Mouse (Mus musculus): ENCODE data around the gene Abcd2. TPM values are rescaled to one million over a fixed set of nuclear protein-coding genes. Genes with fewer than 3 reads are reported as not detected.

Gene Abcd2
- polyA plus RNA-seq, 1 experiment: not detected

- 17% methylated on average over 3 of the region's 3 CpGs for WGBS
- Histone ChIP-seq H3K4me3 (ENCODE audit: insufficient read depth, low read depth, low read length) (no peak overlapping the region), H3K27ac (ENCODE audit: insufficient read depth, low read depth, low read length) (no peak overlapping the region), H3K4me1 (ENCODE audit: control insufficient read depth, insufficient read depth, low read length) (peaks cover 8% of the 10 kb centered on the region)
- TF ChIP-seq CTCF (IDR thresholded peaks at IDR 0.05; ENCODE audit: insufficient read depth, low read depth, low read length) (no peak), POLR2A (IDR thresholded peaks at IDR 0.05; ENCODE audit: insufficient read depth, low read depth, low read length) (no peak)
Observed at GRCm38 (mm10) chr15:91104934-91105333, 86.7 kb downstream of the Abcd2 start.

GRCm38 (mm10) chr15:91104276-91104675, 87.3 kb downstream of the Abcd2 start:
- H3K4me1 ChIP-seq (ENCODE audit: control insufficient read depth, insufficient read depth, low read length): peaks cover 8% of the 10 kb centered on the region
- 26% methylated on average over 1 of the region's 1 CpGs for WGBS
- H3K4me3 ChIP-seq (ENCODE audit: insufficient read depth, low read depth, low read length): no peak overlapping the region
- H3K27ac ChIP-seq (ENCODE audit: insufficient read depth, low read depth, low read length): no peak overlapping the region
- TF ChIP-seq CTCF (IDR thresholded peaks at IDR 0.05; ENCODE audit: insufficient read depth, low read depth, low read length): no peak
- TF ChIP-seq POLR2A (IDR thresholded peaks at IDR 0.05; ENCODE audit: insufficient read depth, low read depth, low read length): no peak

GRCm38 (mm10) chr15:91103814-91104213, 87.8 kb downstream of the Abcd2 start:
- 61% methylated on average over 14 of the region's 14 CpGs for WGBS
- H3K4me1 ChIP-seq (ENCODE audit: control insufficient read depth, insufficient read depth, low read length): peaks cover 8% of the 10 kb centered on the region
- TF ChIP-seq POLR2A (IDR thresholded peaks at IDR 0.05; ENCODE audit: insufficient read depth, low read depth, low read length) (no peak), CTCF (IDR thresholded peaks at IDR 0.05; ENCODE audit: insufficient read depth, low read depth, low read length) (no peak)
- H3K27ac ChIP-seq (ENCODE audit: insufficient read depth, low read depth, low read length): no peak overlapping the region
- H3K4me3 ChIP-seq (ENCODE audit: insufficient read depth, low read depth, low read length): no peak overlapping the region

GRCm38 (mm10) chr15:91103305-91103704, 88.3 kb downstream of the Abcd2 start:
- 89% methylated on average over 8 of the region's 8 CpGs for WGBS
- Histone ChIP-seq H3K4me3 (ENCODE audit: insufficient read depth, low read depth, low read length) (no peak overlapping the region), H3K27ac (ENCODE audit: insufficient read depth, low read depth, low read length) (no peak overlapping the region), H3K4me1 (ENCODE audit: control insufficient read depth, insufficient read depth, low read length) (peaks cover 8% of the 10 kb centered on the region)
- TF ChIP-seq CTCF (IDR thresholded peaks at IDR 0.05; ENCODE audit: insufficient read depth, low read depth, low read length) (no peak), POLR2A (IDR thresholded peaks at IDR 0.05; ENCODE audit: insufficient read depth, low read depth, low read length) (no peak)

GRCm38 (mm10) chr15:91096606-91097005, 95.0 kb downstream of the Abcd2 start:
- TF ChIP-seq POLR2A (IDR thresholded peaks at IDR 0.05; ENCODE audit: insufficient read depth, low read depth, low read length) (no peak), CTCF (IDR thresholded peaks at IDR 0.05; ENCODE audit: insufficient read depth, low read depth, low read length) (no peak)
- Histone ChIP-seq H3K4me1 (ENCODE audit: control insufficient read depth, insufficient read depth, low read length) (no peaks in the 10 kb centered on the region), H3K4me3 (ENCODE audit: insufficient read depth, low read depth, low read length) (no peak overlapping the region), H3K27ac (ENCODE audit: insufficient read depth, low read depth, low read length) (no peak overlapping the region)
- 94% methylated on average over 6 of the region's 6 CpGs for WGBS

Other genes starting within 250 kb of the Abcd2 start
- gene Kif21a, start 141.9 kb downstream of the Abcd2 start, polyA plus RNA-seq (2012; ENCODE audit: insufficient read depth, insufficient read length, low replicate concordance, missing spikeins): not detected in 2 replicates
- gene CN725425, start 7.7 kb upstream of the Abcd2 start, polyA plus RNA-seq (2012; ENCODE audit: insufficient read depth, insufficient read length, low replicate concordance, missing spikeins): not detected in 2 replicates

All from olfactory bulb, adult 2 months (tissue).